Mouse (Mus musculus) neural tube, embryonic 10.5 days (tissue): ENCODE measurements around the gene Gm10053.

ENCODE experiments used
- DNase-seq: peaks from one replicate; pipeline ENCODE4 v3.0.0-alpha.2; 2017; ENCODE audit warnings: low spot score; ENCODE audit errors: extremely low spot score

The Gm10053 gene

GRCm38 (mm10) chr19:24899578-24900544 lies 24.4 kb downstream of the Gm10053 start:
- DNase-seq: peak; percentile 76

GRCm38 (mm10) chr19:24900581-24901220 lies 25.2 kb downstream of the Gm10053 start, which contains the start of gene Foxd4:
Gene Foxd4 (minus strand): TSS chr19:24901197.
- DNase-seq: peak; percentile 61

- no peak for DNase-seq
Measured at GRCm38 (mm10) chr19:24901666-24902065, 26.2 kb downstream of the Gm10053 start.

- no peak for DNase-seq
Measured at GRCm38 (mm10) chr19:24902256-24902655, 26.8 kb downstream of the Gm10053 start.

- no peak for DNase-seq
Measured at GRCm38 (mm10) chr19:24902821-24903220, 27.3 kb downstream of the Gm10053 start.

DNA sequence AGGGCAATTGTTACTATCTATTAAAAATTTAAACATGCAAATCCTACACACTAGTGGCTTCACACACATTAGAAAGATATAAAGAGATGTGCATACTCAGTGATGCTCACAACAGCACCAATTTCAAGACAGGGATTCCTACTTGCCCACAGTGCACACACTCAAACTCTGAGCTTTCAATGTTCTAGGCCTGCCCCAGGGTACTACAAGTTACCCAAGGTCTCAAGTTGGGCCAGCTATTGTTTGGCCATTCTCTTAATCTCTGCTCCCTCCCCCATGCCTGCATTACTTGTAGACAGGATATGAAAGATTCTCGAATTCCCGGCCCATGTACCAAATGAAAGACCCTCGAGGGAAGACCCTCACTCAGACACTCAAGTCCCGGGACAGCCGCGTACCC lies 32.2 kb downstream of the Gm10053 start:
- DNase-seq: no peak

DNA sequence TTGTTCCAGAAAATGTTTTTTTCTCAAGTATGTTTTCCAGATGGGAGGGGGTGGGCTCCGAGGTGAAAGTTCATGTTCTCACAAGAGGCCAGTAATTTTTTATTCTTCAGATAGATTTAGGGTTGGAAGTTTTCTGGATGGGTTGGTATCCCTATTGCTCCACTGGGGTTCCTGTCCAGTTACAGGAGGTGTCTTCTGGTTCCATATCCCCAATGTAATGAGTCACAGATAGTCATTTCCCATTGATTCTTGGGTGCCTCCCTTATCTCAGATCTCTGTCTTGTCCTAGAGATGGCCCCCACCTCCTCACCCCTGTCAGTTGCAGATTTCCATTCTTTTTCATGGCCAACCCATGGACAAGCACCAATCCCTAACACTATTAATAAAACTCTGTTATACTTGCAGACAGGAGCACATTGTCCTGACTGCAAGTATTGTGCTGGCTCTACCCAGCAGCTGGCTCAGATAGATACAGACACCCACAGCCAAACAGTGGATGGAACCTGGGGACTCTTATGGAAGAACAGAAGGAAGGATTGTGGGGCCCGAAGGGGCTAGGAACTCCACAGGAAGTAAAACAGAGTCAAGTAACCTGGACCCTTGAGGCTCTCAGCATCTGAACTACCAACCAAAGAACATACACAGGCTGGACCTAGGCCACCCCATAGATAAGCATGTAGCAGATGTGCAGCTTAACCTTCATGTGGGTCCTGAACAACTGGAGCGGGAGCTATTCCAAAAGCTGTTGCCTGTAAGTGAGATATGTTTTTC lies 33.1 kb downstream of the Gm10053 start:
- DNase-seq: no peak

- no peak for DNase-seq
Measured at GRCm38 (mm10) chr19:24920866-24921265, 45.4 kb downstream of the Gm10053 start.
